Mouse (Mus musculus): ENCODE results near the gene Sec14l4.

The Sec14l4 gene

DNA sequence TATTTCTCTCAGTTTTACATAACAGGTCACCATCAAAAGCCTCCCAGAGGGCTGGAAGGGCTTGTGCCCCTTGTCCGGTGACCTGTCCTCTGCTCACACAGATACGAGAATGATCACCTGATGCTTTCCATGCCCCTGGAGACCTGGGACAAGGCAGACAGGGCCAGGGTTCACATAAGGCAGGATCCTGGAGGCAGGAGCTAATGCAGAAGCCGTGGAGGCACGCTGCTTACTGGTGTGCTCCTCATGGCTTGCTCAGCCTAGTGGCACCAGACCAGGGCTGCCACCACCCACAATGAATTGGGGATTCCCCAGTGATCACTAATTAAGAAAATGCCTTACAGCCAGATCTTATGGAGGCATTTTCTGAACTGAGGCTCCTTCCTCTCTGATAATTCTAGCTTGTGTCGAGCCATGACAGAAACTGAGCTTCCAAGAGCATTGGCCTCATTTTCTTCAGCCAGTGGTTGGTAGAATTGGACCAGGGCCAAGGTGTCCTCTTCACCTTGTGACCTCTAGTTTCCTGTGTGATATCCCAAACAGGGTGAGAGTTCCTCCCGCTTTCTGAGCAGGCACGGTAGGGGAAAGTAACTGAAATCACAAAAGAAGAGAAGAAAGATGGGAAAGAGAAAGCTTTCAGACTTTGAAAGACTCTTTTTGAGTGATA, 47.1 kb downstream of the Sec14l4 start:
- DNase-seq (ENCODE audit: low read depth, low spot score): no peak

DNA sequence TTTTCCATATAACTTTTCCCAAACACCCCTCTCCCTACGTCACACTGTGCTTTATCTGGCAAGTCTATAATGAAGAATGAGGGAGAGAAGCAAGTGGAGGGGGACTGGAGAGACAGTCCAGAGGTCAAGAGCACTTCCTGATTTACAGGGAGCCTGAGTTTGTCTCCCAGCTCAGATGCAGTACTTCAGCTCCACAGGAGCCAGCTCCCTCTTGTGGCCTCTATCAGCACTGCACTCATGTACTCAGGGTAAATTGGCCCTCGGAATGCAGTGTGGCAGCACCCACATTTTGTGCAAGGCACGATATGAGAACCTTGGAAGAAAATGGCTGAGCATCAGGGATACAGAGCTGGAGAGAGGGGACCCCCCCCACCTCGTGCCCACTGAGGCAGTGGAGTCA, 49.0 kb downstream of the Sec14l4 start:
- peak; percentile 80 for DNase-seq (ENCODE audit: low read depth, low spot score)

GRCm38 (mm10) chr11:4083316-4084078, 52.2 kb downstream of the Sec14l4 start:
- peak; percentile 83 for DNase-seq (ENCODE audit: low read depth, low spot score)

- no peak for DNase-seq (ENCODE audit: low read depth, low spot score)
These were observed 55.0 kb downstream of the Sec14l4 start for GRCm38 (mm10) chr11:4086246-4086645.

DNA sequence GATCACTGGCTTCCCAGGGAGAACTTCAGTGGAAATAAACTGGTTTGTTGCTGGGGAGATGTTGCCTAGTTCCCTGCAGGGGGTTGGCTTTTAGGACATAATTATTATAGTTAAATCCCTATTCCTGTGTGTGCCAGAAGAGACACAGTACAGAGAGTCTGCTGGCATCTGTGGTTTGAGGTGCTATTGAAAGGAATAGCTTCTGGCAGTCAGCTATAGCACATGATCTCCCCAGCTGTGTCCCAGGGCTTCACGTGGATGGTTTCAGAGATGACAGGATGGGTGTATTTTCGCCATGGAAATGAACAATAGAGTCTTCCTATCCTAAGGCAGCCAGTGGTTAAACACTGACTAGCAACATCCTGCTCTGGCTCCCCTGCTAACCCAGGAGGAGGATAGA, 56.0 kb downstream of the Sec14l4 start:
- DNase-seq (ENCODE audit: low read depth, low spot score): no peak

DNA sequence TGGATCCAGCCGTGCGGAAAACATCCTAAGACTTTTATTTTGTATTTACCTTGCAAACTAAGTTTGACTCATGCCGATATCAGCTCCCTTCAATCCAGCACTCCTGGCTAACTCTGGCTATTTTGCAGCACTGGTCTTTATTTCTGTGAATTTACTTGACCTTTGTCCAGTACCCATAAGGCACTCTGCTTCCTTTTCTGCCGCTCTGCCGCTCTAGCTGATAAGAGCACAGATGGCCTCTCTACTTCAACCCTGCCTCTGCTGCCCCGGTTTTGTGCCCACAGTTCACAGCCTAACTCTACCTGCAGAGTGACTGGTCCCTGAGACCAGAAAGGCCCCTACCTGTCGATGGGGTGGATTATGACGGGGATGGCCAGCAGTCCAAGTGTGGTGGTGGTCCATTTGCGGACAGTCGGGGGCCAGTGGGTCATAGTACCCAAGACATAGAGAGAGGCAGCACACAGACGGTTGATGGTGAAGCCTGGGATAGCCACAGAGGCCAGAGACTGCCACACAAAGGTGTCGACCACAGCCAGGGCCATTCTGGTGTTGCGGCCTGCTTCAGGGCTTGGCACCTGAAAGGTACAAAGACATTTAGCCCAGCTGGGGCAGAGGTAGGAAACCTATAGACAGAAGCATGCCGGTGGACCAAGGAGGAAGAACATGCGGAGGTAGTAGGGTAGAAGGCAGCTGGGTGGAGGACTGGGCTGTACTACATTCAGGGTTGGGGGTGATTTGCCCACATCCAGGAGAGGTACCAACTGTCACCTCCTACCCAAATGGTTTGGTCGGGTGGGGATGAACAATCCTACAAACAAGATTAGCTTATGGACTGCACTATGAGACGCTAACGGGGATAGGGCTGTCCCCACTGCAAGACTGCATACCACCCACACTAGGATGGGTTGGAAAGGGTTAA, 62.5 kb downstream of the Sec14l4 start:
- no peak for DNase-seq (ENCODE audit: low read depth, low spot score)

GRCm38 (mm10) chr11:4094378-4095170, 63.3 kb downstream of the Sec14l4 start:
- DNase-seq (ENCODE audit: low read depth, low spot score): peak; percentile 93

- DNase-seq (ENCODE audit: low read depth, low spot score): peak; percentile 55
These were observed 64.2 kb downstream of the Sec14l4 start, which contains the start of gene Mtfp1 for GRCm38 (mm10) chr11:4095171-4096053. TSS of gene Mtfp1 (minus strand) at chr11:4095445.

GRCm38 (mm10) chr11:4096054-4096984, 65.1 kb downstream of the Sec14l4 start:
- peak; percentile 99 for DNase-seq (ENCODE audit: low read depth, low spot score)

DNA sequence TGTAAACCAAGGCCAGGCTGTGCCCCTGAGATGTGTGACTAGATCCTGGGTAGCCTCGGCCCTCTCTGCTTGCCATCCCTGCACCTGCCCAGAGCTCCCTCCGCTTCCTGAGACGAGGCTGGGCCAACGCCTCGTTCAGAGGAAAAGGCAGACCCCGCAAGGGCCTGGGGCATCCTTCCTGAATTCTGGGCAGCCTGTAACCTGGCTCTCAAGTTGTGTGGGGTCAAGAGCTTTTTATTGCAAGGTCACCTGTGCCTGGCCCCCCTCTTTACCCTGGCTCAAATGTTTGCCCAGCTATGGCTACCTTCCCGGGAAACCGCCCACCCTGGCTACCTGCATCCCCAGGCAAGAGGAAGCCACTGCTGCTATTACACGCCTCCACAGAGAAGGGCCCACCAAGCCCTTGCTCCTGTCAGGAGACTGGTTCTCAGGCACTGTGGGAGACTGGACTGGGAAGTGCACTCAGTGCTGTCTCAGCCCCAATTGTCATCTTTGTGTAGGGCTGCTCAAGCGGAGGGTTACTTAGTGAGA, 65.9 kb downstream of the Sec14l4 start:
- DNase-seq (ENCODE audit: low read depth, low spot score): no peak

All from R1 (cell line).